Mouse (Mus musculus) thymus, adult 2 months (tissue): Measurements from ENCODE around the gene Arnt2.

Source experiments
- CTCF ChIP-seq: fragments of 200-500 bp; IDR thresholded peaks from 2 replicates; pipeline ENCODE4 v1.5.1; 2012; ENCODE audit warnings: mild to moderate bottlenecking, control low read depth, low read length, moderate library complexity, borderline replicate concordance; ENCODE audit not compliant: control insufficient read depth, poor library complexity, insufficient read depth; ENCODE audit errors: extremely low read depth
- POLR2A ChIP-seq: fragments of 200-500 bp; IDR thresholded peaks from 2 replicates; pipeline ENCODE4 v1.6.1; 2012; ENCODE audit warnings: mild to moderate bottlenecking, low read length, control low read depth, moderate library complexity; ENCODE audit not compliant: control insufficient read depth, poor library complexity, insufficient read depth; ENCODE audit errors: extremely low read depth

DNA sequence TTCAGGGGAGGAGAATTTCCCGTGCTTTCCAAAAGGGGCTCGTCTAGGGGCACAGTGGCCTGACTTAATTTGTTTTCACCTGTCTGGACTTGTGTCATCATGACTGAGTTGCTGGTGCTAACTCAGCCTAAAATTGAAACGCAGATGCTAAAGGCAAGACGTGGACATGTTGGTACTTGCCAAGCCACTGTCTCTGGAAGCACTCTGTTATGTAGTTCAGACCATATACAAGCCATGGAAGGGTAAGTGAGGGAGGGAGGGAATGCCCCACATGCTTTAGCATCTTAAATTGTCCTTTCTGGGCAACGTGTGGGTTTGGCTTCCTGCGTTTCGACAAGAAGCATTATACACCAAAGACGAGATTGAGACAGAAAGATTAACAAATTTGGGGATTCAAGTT is 155.1 kb downstream of the Arnt2 start:
- no peak for TF ChIP-seq POLR2A
- TF ChIP-seq CTCF: no peak
